Mouse (Mus musculus) forebrain, embryonic 12.5 days (tissue): ENCODE measurements around the gene Dbndd1. TPM values are rescaled to one million over a fixed set of nuclear protein-coding genes. Genes with fewer than 3 reads are reported as not detected.
"Not testable (repeated sequence)": the region's sequence is repeated elsewhere in the genome, so short reads cannot be mapped to it uniquely, and the experiment has no call there.

ENCODE experiments used
- ATAC-seq: fragments of 200-750 bp; cut with Nextera tagmentation; 2 replicates; pipeline ENCODE4 v1.8.0; 2017; ENCODE audit warnings: moderate TSS enrichment; ENCODE audit not compliant: low FRiP score
- H3K27ac ChIP-seq: fragments of 300-500 bp; sonication (generic); 2 replicates; pipeline ENCODE4 v1.5.1; 2016; ENCODE audit warnings: mild to moderate bottlenecking
- H3K27me3 ChIP-seq: fragments of 300-500 bp; sonication (generic); 2 replicates; pipeline ENCODE4 v1.6.1; 2016; ENCODE audit warnings: mild to moderate bottlenecking
- H3K36me3 ChIP-seq: fragments of 300-500 bp; sonication (generic); replicated peaks from 2 replicates; pipeline ENCODE4 v1.6.1; 2016; ENCODE audit warnings: mild to moderate bottlenecking
- H3K4me1 ChIP-seq: fragments of 300-500 bp; sonication (generic); 2 replicates; pipeline ENCODE4 v1.6.1; 2016
- H3K4me2 ChIP-seq: fragments of 300-500 bp; sonication (generic); 2 replicates; pipeline ENCODE4 v1.6.1; 2016; ENCODE audit warnings: mild to moderate bottlenecking, moderate library complexity
- H3K4me3 ChIP-seq: fragments of 300-500 bp; sonication (generic); replicated peaks from 2 replicates; pipeline ENCODE4 v1.5.1; 2016; ENCODE audit warnings: mild to moderate bottlenecking
- H3K9ac ChIP-seq: fragments of 300-500 bp; sonication (generic); 2 replicates; pipeline ENCODE4 v1.6.1; 2016; ENCODE audit warnings: mild to moderate bottlenecking
- H3K9me3 ChIP-seq: fragments of 300-500 bp; sonication (generic); 2 replicates; pipeline ENCODE4 v1.6.1; 2016
- WGBS: fragments of 180-500 bp; shearing (Covaris S2); methylation state at CpG from one replicate; pipeline ENCODE4 v1.1.7; 2016; 5-methylcytosine and 5-hydroxymethylcytosine counted together
- polyA plus RNA-seq: library from polyadenylated mRNA; unstranded; fragments of >200 nt; fragmentation: Nextera tagmentation; extraction: Ambion mirVana; gene quantifications from 2 replicates; pipeline ENCODE4 v1.2.1, GENCODE M21; 2016

Gene Dbndd1
- polyA plus RNA-seq, 1 experiment from 2014 or later = 38.8 TPM

GRCm38 (mm10) chr8:123482627-123483026 is 32.6 kb downstream of the Dbndd1 start:
- Histone ChIP-seq H3K4me1 (peaks cover 16% of the 10 kb centered on the region), H3K27ac (no peak overlapping the region), H3K27me3 (no peaks in the 10 kb centered on the region), H3K4me3 (no peak overlapping the region), H3K36me3 (peaks cover 68% of the 10 kb centered on the region), H3K4me2 (no peak overlapping the region), H3K9me3 (no peaks in the 10 kb centered on the region), H3K9ac (no peak overlapping the region)
- 83% methylated on average over 7 of the region's 7 CpGs for WGBS
- no peak for ATAC-seq

- no peaks in the 10 kb centered on the region for H3K27me3 ChIP-seq
- peak; percentile 21 for ATAC-seq
- peak overlapping the region; percentile 66 for H3K4me3 ChIP-seq
- H3K9ac ChIP-seq = peak overlapping the region; percentile 84
- peaks cover 23% of the 10 kb centered on the region for H3K4me1 ChIP-seq
- H3K9me3 ChIP-seq = no peaks in the 10 kb centered on the region
- H3K36me3 ChIP-seq = peaks cover 31% of the 10 kb centered on the region
- H3K27ac ChIP-seq = peak overlapping the region; percentile 91
- WGBS = 37% methylated on average over 16 of the region's 16 CpGs
- peak overlapping the region; percentile 85 for H3K4me2 ChIP-seq
Observed at GRCm38 (mm10) chr8:123478456-123479218, 36.6 kb downstream of the Dbndd1 start.

GRCm38 (mm10) chr8:123477737-123478258 is 37.5 kb downstream of the Dbndd1 start, which contains the start of gene Afg3l1:
Gene Afg3l1, plus strand, starts transcription at chr8:123477903.
- peak within 1 kb of the TSS; percentile 91 for H3K27ac ChIP-seq
- ATAC-seq = peak; percentile 92
- peak within 1 kb of the TSS; percentile 85 for H3K4me2 ChIP-seq
- peak within 1 kb of the TSS; percentile 84 for H3K9ac ChIP-seq
- WGBS = under 1% methylated on average over 58 of the region's 58 CpGs
- peak within 1 kb of the TSS; percentile 66 for H3K4me3 ChIP-seq
- H3K4me1 ChIP-seq = peaks cover 23% of the 10 kb centered on the region
- no peaks in the 10 kb centered on the region for H3K9me3 ChIP-seq
- no peaks in the 10 kb centered on the region for H3K27me3 ChIP-seq
- H3K36me3 ChIP-seq = peaks cover 26% of the 10 kb centered on the region

GRCm38 (mm10) chr8:123476911-123477736 is 38.1 kb downstream of the Dbndd1 start:
- Histone ChIP-seq H3K4me1 (peaks cover 23% of the 10 kb centered on the region), H3K4me2 (peak overlapping the region; percentile 85), H3K4me3 (peak overlapping the region; percentile 66), H3K27me3 (no peaks in the 10 kb centered on the region), H3K9ac (peak overlapping the region; percentile 84), H3K9me3 (no peaks in the 10 kb centered on the region), H3K36me3 (peaks cover 19% of the 10 kb centered on the region), H3K27ac (peak overlapping the region; percentile 91)
- WGBS = 9% methylated on average over 34 of the region's 34 CpGs
- peak; percentile 55 for ATAC-seq

- H3K27ac ChIP-seq, H3K4me3 ChIP-seq, H3K9ac ChIP-seq, H3K36me3 ChIP-seq, H3K27me3 ChIP-seq, H3K4me2 ChIP-seq, ATAC-seq, H3K9me3 ChIP-seq: not testable (repeated sequence)
- H3K4me1 ChIP-seq = peaks cover 19% of the 10 kb centered on the region
- WGBS = 69% methylated on average over 5 of the region's 5 CpGs
Observed at GRCm38 (mm10) chr8:123474549-123474948, 40.7 kb downstream of the Dbndd1 start.

GRCm38 (mm10) chr8:123472991-123473390 is 42.3 kb downstream of the Dbndd1 start:
- H3K4me1 ChIP-seq, H3K9ac ChIP-seq, H3K4me2 ChIP-seq, ATAC-seq, H3K36me3 ChIP-seq, H3K9me3 ChIP-seq, H3K27me3 ChIP-seq, H3K27ac ChIP-seq, H3K4me3 ChIP-seq: not testable (repeated sequence)
- WGBS = 81% methylated on average over 6 of the region's 6 CpGs

- H3K4me1 ChIP-seq = no peaks in the 10 kb centered on the region
- H3K27me3 ChIP-seq = no peaks in the 10 kb centered on the region
- 72% methylated on average over 3 of the region's 3 CpGs for WGBS
Observed at GRCm38 (mm10) chr8:123467476-123467875, 47.8 kb downstream of the Dbndd1 start.

GRCm38 (mm10) chr8:123463651-123464050 is 51.6 kb downstream of the Dbndd1 start:
- H3K9me3 ChIP-seq = no peaks in the 10 kb centered on the region
- peaks cover 44% of the 10 kb centered on the region for H3K36me3 ChIP-seq
- H3K27me3 ChIP-seq = no peaks in the 10 kb centered on the region
- H3K4me2 ChIP-seq = no peak overlapping the region
- H3K4me1 ChIP-seq = no peaks in the 10 kb centered on the region
- WGBS = 91% methylated on average over 4 of the region's 4 CpGs
- H3K9ac ChIP-seq = no peak overlapping the region
- H3K4me3 ChIP-seq = no peak overlapping the region
- ATAC-seq = no peak
- H3K27ac ChIP-seq = no peak overlapping the region

More at GRCm38 (mm10) chr8:123467476-123467875, 47.8 kb downstream of the Dbndd1 start:
- H3K4me3 ChIP-seq = no peak overlapping the region
- ATAC-seq = no peak
- no peak overlapping the region for H3K4me2 ChIP-seq
- no peak overlapping the region for H3K27ac ChIP-seq
- no peak overlapping the region for H3K9ac ChIP-seq
- H3K36me3 ChIP-seq = peaks cover 10% of the 10 kb centered on the region
- H3K9me3 ChIP-seq = no peaks in the 10 kb centered on the region

Other genes with a start within 250 kb of the Dbndd1 start
- 40.2 and 40.5 TPM in 2 replicates for gene Fanca, start 196.9 kb downstream of the Dbndd1 start, polyA plus RNA-seq
- 19.9 and 21.8 TPM in 2 replicates for gene Spire2, start 182.8 kb downstream of the Dbndd1 start, polyA plus RNA-seq
- 174 and 194 TPM in 2 replicates for gene Tcf25, start 141.7 kb downstream of the Dbndd1 start, polyA plus RNA-seq
- 0.13 and 0.14 TPM in 2 replicates for gene Mc1r, start 108.4 kb downstream of the Dbndd1 start, polyA plus RNA-seq
- gene Tubb3, start 104.0 kb downstream of the Dbndd1 start, polyA plus RNA-seq = 827 and 897 TPM in 2 replicates
- gene Def8, start 91.9 kb downstream of the Dbndd1 start, polyA plus RNA-seq = 42.9 and 46.6 TPM in 2 replicates
- 69.7 and 71.1 TPM in 2 replicates for gene Afg3l1, start 37.6 kb downstream of the Dbndd1 start, polyA plus RNA-seq
- 41.0 and 41.3 TPM in 2 replicates for gene Gas8, start 3.4 kb upstream of the Dbndd1 start, polyA plus RNA-seq
- gene Rhou, start 138.5 kb upstream of the Dbndd1 start, polyA plus RNA-seq = 7.6 and 7.9 TPM in 2 replicates